Mouse (Mus musculus): ENCODE measurements around the gene Wdr46.

GRCm38 (mm10) chr17:33913905-33914304 is 26.6 kb upstream of the Wdr46 start:
- no peak for TF ChIP-seq MAX (IDR thresholded peaks at IDR 0.05)
- TF ChIP-seq CTCF (IDR thresholded peaks at IDR 0.05; ENCODE audit: control insufficient read depth, insufficient read depth, insufficient read length), result no peak
